In genomic region chr12:44889677-44890393, GRCm38 (mm10) we compare ENCODE assay signal across 22 mouse cellular contexts.
DNase-seq lines count a peak whose midpoint lies in the region; ATAC-seq lines count a peak whose summit lies in the region.
"Had no signal": no experiment of that assay in that cellular context is flagged by ENCODE, and none has a peak within 500 bp of the region (broad histone marks: within the 10 kb centered on the region; RNA-seq: fewer than 3 reads in every experiment).

No protein-coding gene starts in this region.

- no peaks in the 10 kb centered on the region for H3K36me3 ChIP-seq in intestine, embryonic 15.5 days
- H3K36me3 ChIP-seq: embryonic facial prominence, embryonic 10.5 days; embryonic facial prominence, embryonic 12.5 days; forebrain, embryonic 12.5 days; G1E had no signal

- H3K27ac ChIP-seq in intestine, embryonic 15.5 days: no peak overlapping the region
- H3K27ac ChIP-seq: embryonic facial prominence, embryonic 10.5 days; embryonic facial prominence, embryonic 12.5 days; forebrain, embryonic 12.5 days had no signal

- H3K4me1 ChIP-seq in intestine, embryonic 15.5 days (replicated peaks): no peaks in the 10 kb centered on the region
- H3K4me1 ChIP-seq: embryonic facial prominence, embryonic 12.5 days; forebrain, embryonic 12.5 days had no signal

- no peaks in the 10 kb centered on the region for H3K27me3 ChIP-seq in intestine, embryonic 15.5 days (replicated peaks)
- H3K27me3 ChIP-seq: CH12.LX; embryonic facial prominence, embryonic 12.5 days; forebrain, embryonic 12.5 days; Patski had no signal

- no peaks in the 10 kb centered on the region for H3K9me3 ChIP-seq in intestine, embryonic 15.5 days
- H3K9me3 ChIP-seq: embryonic facial prominence, embryonic 10.5 days; embryonic facial prominence, embryonic 12.5 days; forebrain, embryonic 12.5 days had no signal

- 89% methylated on average over 6 of the region's 6 CpGs for WGBS in intestine, embryonic 15.5 days

- no peak overlapping the region for H3K4me2 ChIP-seq in intestine, embryonic 15.5 days (replicated peaks)
- H3K4me2 ChIP-seq: embryonic facial prominence, embryonic 12.5 days; forebrain, embryonic 12.5 days had no signal

- no peak overlapping the region for H3K9ac ChIP-seq in intestine, embryonic 15.5 days
- H3K9ac ChIP-seq: embryonic facial prominence, embryonic 12.5 days; forebrain, embryonic 12.5 days had no signal

- H3K4me3 ChIP-seq in intestine, embryonic 15.5 days (replicated peaks): no peak overlapping the region
- H3K4me3 ChIP-seq: embryonic facial prominence, embryonic 10.5 days; embryonic facial prominence, embryonic 12.5 days; forebrain, embryonic 12.5 days had no signal

- peak; percentile 56 for ATAC-seq in granulocyte monocyte progenitor cell, adult 5-6 weeks (replicated peaks; ENCODE audit: poor library complexity, severe bottlenecking)
- ATAC-seq in megakaryocyte progenitor cell, adult 5-6 weeks (replicated peaks; ENCODE audit: poor library complexity): peak; percentile 50
- ATAC-seq in intestine, embryonic 15.5 days: no peak
- ATAC-seq: activated CD4-positive, CD25-positive, alpha-beta regulatory T cell, adult 4 months; forebrain, embryonic 14.5 days; forebrain, embryonic 16.5 days; Patski had no signal

- peak; percentile 59 for DNase-seq in 416B (ENCODE audit: low read depth)
- no peak for DNase-seq in cerebellum, postnatal 10 days
- DNase-seq: adrenal gland, adult 8-10 months; adrenal gland, postnatal 14 days; adrenal gland, postnatal 36 days; cerebellum, adult 11-12 months; cerebellum, adult 2 months; cerebellum, adult 9-10 months; cerebellum, postnatal 14 days; cerebellum, postnatal 36 days had no signal
